Mouse (Mus musculus) testis, adult 2 months (tissue): ENCODE data around the gene Foxb2.

ENCODE experiments used
- CTCF ChIP-seq: fragments of 200-500 bp; IDR thresholded peaks from 2 replicates; pipeline ENCODE4 v1.5.1; 2012; ENCODE audit warnings: low read depth, mild to moderate bottlenecking, inconsistent platforms, low read length, moderate library complexity; ENCODE audit not compliant: control insufficient read depth, insufficient read depth, insufficient replicate concordance
- POLR2A ChIP-seq: fragments of 200-500 bp; IDR thresholded peaks from 2 replicates; pipeline ENCODE4 v1.6.1; 2012; ENCODE audit warnings: low read depth, mild to moderate bottlenecking, inconsistent platforms, low read length, moderate library complexity; ENCODE audit not compliant: control insufficient read depth

DNA sequence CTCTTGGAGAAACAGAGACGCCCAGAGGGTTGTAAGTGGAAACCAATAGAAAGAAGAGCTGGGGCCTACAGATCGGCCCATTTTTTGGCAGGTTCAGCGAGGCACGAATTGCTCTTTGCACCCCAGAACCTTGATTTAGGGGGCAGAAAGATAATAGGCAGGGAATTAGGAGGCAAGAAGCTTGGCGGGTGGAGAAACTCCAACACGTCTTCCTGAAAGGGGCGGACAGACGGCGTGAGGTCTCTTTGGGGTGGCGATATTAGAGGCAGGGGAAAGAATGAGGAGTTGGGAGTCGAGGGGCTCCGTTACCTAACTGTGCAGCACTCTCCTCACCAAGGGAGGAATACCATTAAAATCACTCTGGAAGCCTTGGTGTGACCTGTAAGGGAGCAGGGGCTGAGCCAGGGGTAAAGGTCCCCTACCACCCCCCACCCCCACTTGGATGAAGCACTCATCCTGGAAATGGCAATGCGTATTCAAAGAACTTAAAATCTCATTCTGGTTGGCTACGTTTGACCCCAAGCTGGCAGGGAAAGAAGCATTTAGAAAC, 1.5 kb upstream of the Foxb2 start:
- TF ChIP-seq CTCF (no peak), POLR2A (no peak)
